Mouse (Mus musculus): ENCODE data around the gene Acap3. TPM values are rescaled to one million over a fixed set of nuclear protein-coding genes. Genes with fewer than 3 reads are reported as not detected.

The Acap3 gene
- polyA plus RNA-seq, 1 experiment from 2014 or later = 20.5 TPM

GRCm38 (mm10) chr4:155901205-155901604 lies 9.6 kb downstream of the Acap3 start:
- ATAC-seq (ENCODE audit: insufficient read depth) = peak; percentile 70; the same call in 1 of the 2 replicates

GRCm38 (mm10) chr4:155903246-155903645 lies 11.6 kb downstream of the Acap3 start:
- H3K9me3 ChIP-seq (ENCODE audit: low read depth, low read length) = no peaks in the 10 kb centered on the region
- H3K4me3 ChIP-seq (ENCODE audit: low read depth, low read length) = no peak overlapping the region
- H3K36me3 ChIP-seq (ENCODE audit: insufficient read depth) = peaks cover 76% of the 10 kb centered on the region
- no peak overlapping the region for H3K27ac ChIP-seq (ENCODE audit: low read depth)
- 90% methylated on average over 13 of the region's 13 CpGs for WGBS
- no peaks in the 10 kb centered on the region for H3K4me1 ChIP-seq (ENCODE audit: insufficient read depth)
- H3K9ac ChIP-seq = no peak overlapping the region
- no peaks in the 10 kb centered on the region for H3K27me3 ChIP-seq (ENCODE audit: insufficient read depth, low read length)
- DNase-seq = no peak
- no peak for TF ChIP-seq CTCF (IDR thresholded peaks at IDR 0.05; ENCODE audit: low read depth)
- no peak overlapping the region for H3K4me2 ChIP-seq
- no peak for ATAC-seq (ENCODE audit: insufficient read depth)

More at GRCm38 (mm10) chr4:155901205-155901604, 9.6 kb downstream of the Acap3 start:
- peak; percentile 71 for DNase-seq
- H3K4me2 ChIP-seq = no peak overlapping the region
- H3K27me3 ChIP-seq (ENCODE audit: insufficient read depth, low read length) = no peaks in the 10 kb centered on the region
- H3K9me3 ChIP-seq (ENCODE audit: low read depth, low read length) = no peaks in the 10 kb centered on the region
- H3K9ac ChIP-seq = no peak overlapping the region
- H3K36me3 ChIP-seq (ENCODE audit: insufficient read depth) = peaks cover 83% of the 10 kb centered on the region
- no peak overlapping the region for H3K4me3 ChIP-seq (ENCODE audit: low read depth, low read length)
- no peaks in the 10 kb centered on the region for H3K4me1 ChIP-seq (ENCODE audit: insufficient read depth)
- no peak overlapping the region for H3K27ac ChIP-seq (ENCODE audit: low read depth)
- WGBS = 45% methylated on average over 3 of the region's 3 CpGs
- no peak for TF ChIP-seq CTCF (IDR thresholded peaks at IDR 0.05; ENCODE audit: low read depth)

DNA sequence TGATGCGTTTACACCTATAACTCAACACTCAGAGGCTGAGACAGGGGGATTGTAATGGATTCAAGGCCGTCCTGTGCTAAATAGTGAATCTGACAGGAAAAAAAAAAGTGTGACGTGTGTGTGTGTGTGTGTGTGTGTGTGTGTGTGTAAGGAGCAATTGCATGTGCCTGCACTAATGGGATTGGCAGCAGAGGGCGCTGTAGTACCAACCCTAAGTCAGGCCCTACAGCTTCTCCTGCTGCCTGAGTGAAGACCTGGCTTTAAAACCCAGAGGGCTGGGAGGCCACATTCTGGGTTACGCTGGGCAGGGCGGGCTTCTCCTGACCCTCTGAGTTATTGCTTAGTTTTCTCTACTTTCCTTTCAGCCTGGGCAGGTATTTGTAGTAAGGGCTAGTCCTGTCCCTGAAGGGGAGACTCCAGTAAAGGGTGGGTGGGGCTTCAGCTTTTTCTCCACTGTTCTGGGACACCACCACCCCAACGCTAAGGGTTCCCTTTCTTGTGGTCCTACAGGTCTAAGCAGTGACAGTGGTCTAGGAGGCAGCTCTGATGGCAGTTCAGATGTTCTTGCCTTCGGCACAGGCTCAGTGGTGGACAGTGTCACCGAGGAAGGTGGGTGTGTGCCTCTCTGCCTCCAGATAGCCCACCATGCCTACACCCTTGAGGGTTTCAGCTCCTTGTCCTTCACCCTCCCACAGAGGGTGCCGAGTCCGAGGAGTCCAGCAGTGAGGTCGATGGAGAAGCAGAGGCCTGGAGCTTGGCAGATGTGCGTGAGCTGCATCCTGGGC lies 12.9 kb downstream of the Acap3 start:
- no peak overlapping the region for H3K4me3 ChIP-seq (ENCODE audit: low read depth, low read length)
- peaks cover 63% of the 10 kb centered on the region for H3K36me3 ChIP-seq (ENCODE audit: insufficient read depth)
- H3K9me3 ChIP-seq (ENCODE audit: low read depth, low read length) = no peaks in the 10 kb centered on the region
- no peaks in the 10 kb centered on the region for H3K4me1 ChIP-seq (ENCODE audit: insufficient read depth)
- no peak overlapping the region for H3K4me2 ChIP-seq
- WGBS = 86% methylated on average over 13 of the region's 13 CpGs
- DNase-seq = peak; percentile 39
- no peak for ATAC-seq (ENCODE audit: insufficient read depth)
- no peak overlapping the region for H3K27ac ChIP-seq (ENCODE audit: low read depth)
- no peak overlapping the region for H3K9ac ChIP-seq
- H3K27me3 ChIP-seq (ENCODE audit: insufficient read depth, low read length) = no peaks in the 10 kb centered on the region
- peak; percentile 48 for TF ChIP-seq CTCF (IDR thresholded peaks at IDR 0.05; ENCODE audit: low read depth)

DNA sequence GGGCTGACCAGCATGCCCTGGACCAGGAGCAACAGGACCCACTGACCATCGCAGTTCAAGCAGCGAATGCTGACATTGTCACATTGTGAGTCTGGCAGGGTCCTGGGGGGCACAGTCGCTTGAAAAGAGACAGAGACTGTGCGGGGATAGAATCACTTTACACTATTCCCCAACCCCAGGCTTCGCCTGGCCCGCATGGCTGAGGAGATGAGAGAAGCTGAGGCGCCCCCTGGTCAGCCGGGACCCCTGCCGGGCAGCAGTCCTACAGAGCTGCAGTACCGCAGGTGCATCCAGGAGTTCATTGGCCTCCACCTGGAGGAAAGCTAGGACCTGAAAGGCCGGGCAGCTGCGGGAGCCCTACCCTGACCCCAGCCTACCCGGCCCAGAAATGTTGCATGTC lies 14.0 kb downstream of the Acap3 start:
- ATAC-seq (ENCODE audit: insufficient read depth) (no peak), DNase-seq (no peak)
- no peak overlapping the region for H3K27ac ChIP-seq (ENCODE audit: low read depth)
- no peak overlapping the region for H3K9ac ChIP-seq
- H3K4me2 ChIP-seq = no peak overlapping the region
- no peak for TF ChIP-seq CTCF (IDR thresholded peaks at IDR 0.05; ENCODE audit: low read depth)
- H3K4me3 ChIP-seq (ENCODE audit: low read depth, low read length) = no peak overlapping the region
- 88% methylated on average over 13 of the region's 13 CpGs for WGBS
- peaks cover 52% of the 10 kb centered on the region for H3K36me3 ChIP-seq (ENCODE audit: insufficient read depth)
- no peaks in the 10 kb centered on the region for H3K27me3 ChIP-seq (ENCODE audit: insufficient read depth, low read length)
- H3K4me1 ChIP-seq (ENCODE audit: insufficient read depth) = no peaks in the 10 kb centered on the region
- no peaks in the 10 kb centered on the region for H3K9me3 ChIP-seq (ENCODE audit: low read depth, low read length)

DNA sequence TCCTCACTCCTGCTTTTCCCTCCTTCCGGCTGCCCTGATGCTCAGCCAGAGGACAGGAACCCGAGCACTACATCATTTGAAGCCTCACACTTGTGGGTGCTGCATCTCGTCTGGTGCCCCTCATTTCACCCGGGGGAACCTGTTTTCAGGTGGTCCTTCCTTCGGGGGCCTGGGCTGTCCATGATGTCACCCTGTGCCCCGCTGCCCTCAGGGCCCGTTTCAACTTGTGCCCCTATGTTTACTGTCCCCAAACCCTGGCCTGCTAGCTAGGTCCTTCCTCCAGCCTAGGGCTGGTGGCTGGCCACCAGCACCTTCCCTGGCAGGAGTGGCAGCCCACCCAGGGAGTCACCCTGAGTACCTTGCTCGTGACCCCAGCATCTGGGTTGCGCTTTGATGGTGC lies 14.5 kb downstream of the Acap3 start:
- H3K4me3 ChIP-seq (ENCODE audit: low read depth, low read length) = no peak overlapping the region
- 75% methylated on average over 9 of the region's 9 CpGs for WGBS
- no peak for DNase-seq
- ATAC-seq (ENCODE audit: insufficient read depth) = no peak
- no peak overlapping the region for H3K9ac ChIP-seq
- H3K36me3 ChIP-seq (ENCODE audit: insufficient read depth) = peaks cover 47% of the 10 kb centered on the region
- H3K27ac ChIP-seq (ENCODE audit: low read depth) = no peak overlapping the region
- H3K4me1 ChIP-seq (ENCODE audit: insufficient read depth) = no peaks in the 10 kb centered on the region
- H3K27me3 ChIP-seq (ENCODE audit: insufficient read depth, low read length) = no peaks in the 10 kb centered on the region
- no peaks in the 10 kb centered on the region for H3K9me3 ChIP-seq (ENCODE audit: low read depth, low read length)
- no peak overlapping the region for H3K4me2 ChIP-seq
- no peak for TF ChIP-seq CTCF (IDR thresholded peaks at IDR 0.05; ENCODE audit: low read depth)

DNA sequence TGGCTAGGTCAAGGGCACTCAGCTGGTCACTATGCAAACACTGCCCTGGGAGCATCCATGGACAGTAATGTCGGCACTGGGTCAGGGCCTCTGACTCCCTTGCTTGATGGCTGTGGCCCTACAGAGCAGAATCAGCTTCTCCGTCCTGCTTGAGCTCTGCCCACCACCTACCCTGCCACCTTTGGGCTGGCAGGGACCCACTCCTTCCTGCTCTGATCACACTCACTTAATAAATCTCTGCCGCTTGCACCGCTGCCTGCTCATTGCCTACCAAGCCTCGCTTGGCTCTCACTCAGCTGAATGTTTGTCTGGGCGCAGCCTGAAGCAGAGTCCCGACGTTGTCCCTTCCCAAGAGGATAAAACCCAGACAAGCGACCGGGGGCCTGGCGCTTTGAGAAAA lies 15.4 kb downstream of the Acap3 start:
- Histone ChIP-seq H3K4me2 (no peak overlapping the region), H3K9me3 (ENCODE audit: low read depth, low read length) (no peaks in the 10 kb centered on the region), H3K9ac (no peak overlapping the region), H3K27ac (ENCODE audit: low read depth) (no peak overlapping the region), H3K27me3 (ENCODE audit: insufficient read depth, low read length) (no peaks in the 10 kb centered on the region), H3K36me3 (ENCODE audit: insufficient read depth) (peaks cover 38% of the 10 kb centered on the region), H3K4me1 (ENCODE audit: insufficient read depth) (no peaks in the 10 kb centered on the region), H3K4me3 (ENCODE audit: low read depth, low read length) (no peak overlapping the region)
- TF ChIP-seq CTCF (IDR thresholded peaks at IDR 0.05; ENCODE audit: low read depth) = no peak
- DNase-seq (no peak), ATAC-seq (ENCODE audit: insufficient read depth) (no peak)
- 62% methylated on average over 11 of the region's 11 CpGs for WGBS

GRCm38 (mm10) chr4:155908281-155908680 lies 16.7 kb downstream of the Acap3 start:
- Histone ChIP-seq H3K4me1 (ENCODE audit: insufficient read depth) (no peaks in the 10 kb centered on the region), H3K9me3 (ENCODE audit: low read depth, low read length) (no peaks in the 10 kb centered on the region), H3K4me3 (ENCODE audit: low read depth, low read length) (no peak overlapping the region), H3K27ac (ENCODE audit: low read depth) (no peak overlapping the region), H3K4me2 (no peak overlapping the region), H3K27me3 (ENCODE audit: insufficient read depth, low read length) (no peaks in the 10 kb centered on the region), H3K36me3 (ENCODE audit: insufficient read depth) (peaks cover 26% of the 10 kb centered on the region), H3K9ac (no peak overlapping the region)
- 68% methylated on average over 7 of the region's 7 CpGs for WGBS
- no peak for ATAC-seq (ENCODE audit: insufficient read depth)
- no peak for TF ChIP-seq CTCF (IDR thresholded peaks at IDR 0.05; ENCODE audit: low read depth)
- DNase-seq = no peak

Data from lung, embryonic 14.5 days (tissue).